Mouse (Mus musculus): ENCODE data around the gene Trpt1.
A peak's percentile ranks its signal among the peaks of the same experiment; 100 is the strongest.

DNA sequence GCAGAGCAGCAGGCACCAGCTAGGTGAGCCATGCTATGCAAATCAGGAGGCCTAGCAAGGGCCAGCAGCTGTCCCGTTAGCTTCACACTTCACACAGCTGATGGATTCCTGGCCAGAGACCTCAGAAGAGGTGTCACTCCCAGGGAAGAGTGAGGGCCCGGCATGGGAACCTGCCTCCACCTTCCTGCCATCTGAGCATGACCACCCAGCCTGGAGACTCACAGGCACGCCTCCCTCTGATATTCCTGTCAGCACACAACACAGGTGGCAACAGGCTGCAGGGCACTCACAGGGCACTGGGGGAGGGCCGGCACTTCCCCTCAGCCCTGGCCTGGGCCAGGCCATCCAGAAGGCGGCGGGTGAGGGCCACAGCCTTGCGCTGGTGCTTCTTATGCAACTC is 40.5 kb upstream of the Trpt1 start:
- peak; percentile 35 for TF ChIP-seq CTCF (IDR thresholded peaks at IDR 0.05; ENCODE audit: low read depth)
- TF ChIP-seq EP300 (IDR thresholded peaks at IDR 0.05; ENCODE audit: low read depth), result no peak; the same call in 1 of the 2 replicates

All from heart, postnatal 0 days (tissue).